Mouse (Mus musculus): ENCODE data around the gene Arhgap30.

DNA sequence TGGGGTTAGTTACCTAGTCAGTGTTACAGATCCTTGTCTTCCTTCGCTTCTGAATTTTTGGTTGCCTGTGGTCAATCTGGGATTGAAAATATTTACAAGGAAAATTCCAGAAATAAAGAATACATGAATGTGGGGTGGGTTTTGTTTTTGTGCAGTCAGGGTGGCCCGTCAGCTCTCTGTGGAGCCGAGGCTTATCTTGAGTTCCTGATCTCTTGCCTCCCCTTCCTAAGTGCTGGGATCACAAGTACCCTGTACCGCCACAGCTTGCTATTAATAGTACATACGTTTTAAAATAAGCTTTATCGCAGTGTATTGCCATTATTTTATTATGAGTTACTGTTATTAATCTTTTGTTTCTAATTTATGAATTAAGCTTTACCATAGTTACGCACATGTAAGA is 58.1 kb downstream of the Arhgap30 start:
- no peak for TF ChIP-seq USF1 (IDR thresholded peaks at IDR 0.05; ENCODE audit: low read depth)
- TF ChIP-seq E2F4 (IDR thresholded peaks at IDR 0.05; ENCODE audit: insufficient read depth): no peak
- no peak for TF ChIP-seq MAX (IDR thresholded peaks at IDR 0.05; ENCODE audit: low read depth)
- TF ChIP-seq REST (IDR thresholded peaks at IDR 0.05; ENCODE audit: insufficient read depth, insufficient read length): no peak
- no peak for TF ChIP-seq CEBPB (IDR thresholded peaks at IDR 0.05; ENCODE audit: insufficient read depth, poor library complexity, severe bottlenecking)
- TF ChIP-seq TCF12 (IDR thresholded peaks at IDR 0.05; ENCODE audit: insufficient read depth, poor library complexity, severe bottlenecking): no peak
- no peak for TF ChIP-seq POLR2AphosphoS2 (IDR thresholded peaks at IDR 0.05; ENCODE audit: insufficient read length, low read depth)
- no peak for TF ChIP-seq POLR2A (IDR thresholded peaks at IDR 0.05; ENCODE audit: insufficient read length, low read depth)
- no peak for TF ChIP-seq MYOD1 (IDR thresholded peaks at IDR 0.05; ENCODE audit: control insufficient read depth in 1 of 3, insufficient read length in 2 of 3, low read depth in 2 of 3)
- no peak for TF ChIP-seq TCF3 (IDR thresholded peaks at IDR 0.05; ENCODE audit: insufficient read length, low read depth)

All from myocyte (in vitro differentiated cells).